Mouse (Mus musculus): ENCODE data around the gene Dnajc6.

Gene Dnajc6

GRCm38 (mm10) chr4:101496534-101497237, at the start of gene Dnajc6:
Gene Dnajc6 (plus strand): TSS chr4:101496648.
- in situ Hi-C loops (cut with MboI; ENCODE audit: low pct_unique_long_range_greater_than_20kb in 1 of 2, low sequenced_read_pairs in 2 of 2, unreplicated experiment in 1 of 2): no loop called here

GRCm38 (mm10) chr4:101448701-101449100, 47.7 kb upstream of the Dnajc6 start:
- in situ Hi-C loops (cut with MboI; ENCODE audit: low pct_unique_long_range_greater_than_20kb in 1 of 2, low sequenced_read_pairs in 2 of 2, unreplicated experiment in 1 of 2): no loop called here

GRCm38 (mm10) chr4:101449344-101449743, 47.1 kb upstream of the Dnajc6 start:
- in situ Hi-C loops (cut with MboI; ENCODE audit: low pct_unique_long_range_greater_than_20kb in 1 of 2, low sequenced_read_pairs in 2 of 2, unreplicated experiment in 1 of 2): no loop called here

GRCm38 (mm10) chr4:101450150-101450780, 46.2 kb upstream of the Dnajc6 start:
- in situ Hi-C loops (cut with MboI; ENCODE audit: low pct_unique_long_range_greater_than_20kb in 1 of 2, low sequenced_read_pairs in 2 of 2, unreplicated experiment in 1 of 2): no loop called here

GRCm38 (mm10) chr4:101451089-101451488, 45.4 kb upstream of the Dnajc6 start:
- in situ Hi-C loops (cut with MboI; ENCODE audit: low pct_unique_long_range_greater_than_20kb in 1 of 2, low sequenced_read_pairs in 2 of 2, unreplicated experiment in 1 of 2): no loop called here

GRCm38 (mm10) chr4:101452829-101453228, 43.6 kb upstream of the Dnajc6 start:
- in situ Hi-C loops (cut with MboI; ENCODE audit: low pct_unique_long_range_greater_than_20kb in 1 of 2, low sequenced_read_pairs in 2 of 2, unreplicated experiment in 1 of 2): no loop called here

GRCm38 (mm10) chr4:101457176-101457575, 39.3 kb upstream of the Dnajc6 start:
- in situ Hi-C loops (cut with MboI; ENCODE audit: low pct_unique_long_range_greater_than_20kb in 1 of 2, low sequenced_read_pairs in 2 of 2, unreplicated experiment in 1 of 2): loop anchor here in 1 of 2 experiments (5.0 kb wide), 1 partner anchor 70 kb away; no protein-coding TSS in a partner anchor

GRCm38 (mm10) chr4:101458341-101458740, 38.1 kb upstream of the Dnajc6 start:
- in situ Hi-C loops (cut with MboI; ENCODE audit: low pct_unique_long_range_greater_than_20kb in 1 of 2, low sequenced_read_pairs in 2 of 2, unreplicated experiment in 1 of 2): loop anchor here in 1 of 2 experiments (5.0 kb wide), 1 partner anchor 71 kb away; no protein-coding TSS in a partner anchor

GRCm38 (mm10) chr4:101459358-101459757, 37.1 kb upstream of the Dnajc6 start:
- in situ Hi-C loops (cut with MboI; ENCODE audit: low pct_unique_long_range_greater_than_20kb in 1 of 2, low sequenced_read_pairs in 2 of 2, unreplicated experiment in 1 of 2): loop anchor here in 1 of 2 experiments (5.0 kb wide), 1 partner anchor 72 kb away; no protein-coding TSS in a partner anchor

- in situ Hi-C loops (cut with MboI; ENCODE audit: low pct_unique_long_range_greater_than_20kb in 1 of 2, low sequenced_read_pairs in 2 of 2, unreplicated experiment in 1 of 2): no loop called here
Measured at GRCm38 (mm10) chr4:101460114-101460513, 36.3 kb upstream of the Dnajc6 start.

GRCm38 (mm10) chr4:101462065-101462464, 34.4 kb upstream of the Dnajc6 start:
- in situ Hi-C loops (cut with MboI; ENCODE audit: low pct_unique_long_range_greater_than_20kb in 1 of 2, low sequenced_read_pairs in 2 of 2, unreplicated experiment in 1 of 2): no loop called here

GRCm38 (mm10) chr4:101466264-101466663, 30.2 kb upstream of the Dnajc6 start:
- in situ Hi-C loops (cut with MboI; ENCODE audit: low pct_unique_long_range_greater_than_20kb in 1 of 2, low sequenced_read_pairs in 2 of 2, unreplicated experiment in 1 of 2): no loop called here

GRCm38 (mm10) chr4:101469242-101469641, 27.2 kb upstream of the Dnajc6 start:
- in situ Hi-C loops (cut with MboI; ENCODE audit: low pct_unique_long_range_greater_than_20kb in 1 of 2, low sequenced_read_pairs in 2 of 2, unreplicated experiment in 1 of 2): no loop called here

GRCm38 (mm10) chr4:101470543-101470942, 25.9 kb upstream of the Dnajc6 start:
- in situ Hi-C loops (cut with MboI; ENCODE audit: low pct_unique_long_range_greater_than_20kb in 1 of 2, low sequenced_read_pairs in 2 of 2, unreplicated experiment in 1 of 2): no loop called here

GRCm38 (mm10) chr4:101472767-101473166, 23.7 kb upstream of the Dnajc6 start:
- in situ Hi-C loops (cut with MboI; ENCODE audit: low pct_unique_long_range_greater_than_20kb in 1 of 2, low sequenced_read_pairs in 2 of 2, unreplicated experiment in 1 of 2): no loop called here

- in situ Hi-C loops (cut with MboI; ENCODE audit: low pct_unique_long_range_greater_than_20kb in 1 of 2, low sequenced_read_pairs in 2 of 2, unreplicated experiment in 1 of 2): no loop called here
Measured at GRCm38 (mm10) chr4:101490320-101490917, 6.0 kb upstream of the Dnajc6 start.

GRCm38 (mm10) chr4:101491704-101492103, 4.7 kb upstream of the Dnajc6 start:
- in situ Hi-C loops (cut with MboI; ENCODE audit: low pct_unique_long_range_greater_than_20kb in 1 of 2, low sequenced_read_pairs in 2 of 2, unreplicated experiment in 1 of 2): no loop called here

GRCm38 (mm10) chr4:101493611-101494197, 2.7 kb upstream of the Dnajc6 start:
- in situ Hi-C loops (cut with MboI; ENCODE audit: low pct_unique_long_range_greater_than_20kb in 1 of 2, low sequenced_read_pairs in 2 of 2, unreplicated experiment in 1 of 2): no loop called here

- in situ Hi-C loops (cut with MboI; ENCODE audit: low pct_unique_long_range_greater_than_20kb in 1 of 2, low sequenced_read_pairs in 2 of 2, unreplicated experiment in 1 of 2): no loop called here
Measured at GRCm38 (mm10) chr4:101496188-101496533, 287 bp upstream of the Dnajc6 start.
